Mouse (Mus musculus) hematopoietic stem cell, adult 5-6 weeks (primary cell): Measurements from ENCODE around the gene Fam129a. TPM values are rescaled to one million over a fixed set of nuclear protein-coding genes. Genes with fewer than 3 reads are reported as not detected.

Experiments
- ATAC-seq, 2 experiments: fragments of 125-278 bp in 1 of 2; replicated peaks in 1 of 2; 2 replicates each; pipeline ENCODE4 v1.8.0; 2016 to 2017; ENCODE audit warnings: inconsistent platforms in 2 of 2, mild to moderate bottlenecking in 2 of 2, moderate number of reproducible peaks in 2 of 2, low read depth in 1 of 2, moderate TSS enrichment in 1 of 2; ENCODE audit not compliant: low FRiP score in 2 of 2, poor library complexity in 2 of 2, severe bottlenecking in 2 of 2, insufficient read depth in 1 of 2, low TSS enrichment in 1 of 2
- total RNA-seq: library from RNA; stranded (forward); fragments of 172-1452, 232-1000 nt; gene quantifications from 2 replicates; pipeline ENCODE4 v1.2.3, GENCODE M21; 2017

The Fam129a gene
- total RNA-seq, 1 experiment from 2014 or later: 17.7 TPM

DNA sequence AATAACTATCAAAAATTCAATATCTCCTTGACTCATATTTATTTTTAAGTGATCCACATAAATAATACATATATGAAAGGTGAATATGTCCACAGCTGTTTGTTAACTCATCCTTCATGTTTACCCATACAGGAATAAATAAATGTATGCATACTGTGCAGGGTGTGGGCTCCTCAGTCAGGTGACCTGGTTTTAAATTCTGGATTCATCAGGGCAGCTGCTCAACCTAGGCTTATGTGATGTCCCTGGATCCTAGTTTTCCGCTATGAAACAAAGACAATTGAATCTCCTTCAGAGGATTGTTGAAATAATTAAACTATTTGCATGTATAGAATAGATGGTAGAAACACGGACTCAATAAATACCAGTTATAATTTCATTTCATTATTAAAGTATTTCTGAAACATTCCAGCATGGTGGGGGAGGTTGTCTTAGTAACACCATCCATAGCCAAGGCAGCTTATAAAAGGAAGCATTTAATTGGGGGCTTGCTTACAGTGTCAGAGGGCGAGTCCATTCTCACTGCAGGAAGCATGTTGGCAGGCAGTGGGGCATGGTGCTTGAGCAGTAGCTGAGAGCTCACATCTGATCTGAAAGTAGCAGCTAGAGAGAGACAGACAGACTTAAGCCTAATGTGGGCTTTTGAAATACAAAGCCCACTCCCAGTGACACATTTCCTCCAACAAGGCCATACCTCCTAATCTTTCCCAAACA, 198.4 kb downstream of the Fam129a start:
- no peak for ATAC-seq

Other genes starting within 250 kb of the Fam129a start
- 556 and 557 TPM in 2 replicates for gene Ivns1abp, start 226.7 kb upstream of the Fam129a start, total RNA-seq
- 32.6 and 34.1 TPM in 2 replicates for gene Swt1, start 142.7 kb upstream of the Fam129a start, total RNA-seq
- gene Trmt1l, start 142.6 kb upstream of the Fam129a start, total RNA-seq: 28.9 and 32.6 TPM in 2 replicates
- gene Rnf2, start 70.2 kb upstream of the Fam129a start, total RNA-seq: 139 and 187 TPM in 2 replicates
- 37.6 and 40.8 TPM in 2 replicates for gene Edem3, start 184.2 kb downstream of the Fam129a start, total RNA-seq